Mouse (Mus musculus): Measurements from ENCODE around the gene Otogl. TPM values are rescaled to one million over a fixed set of nuclear protein-coding genes. Genes with fewer than 3 reads are reported as not detected.
A peak's percentile ranks its signal among the peaks of the same experiment; 100 is the strongest.

Otogl gene
- 0.01 and 0.02 TPM in 2 replicates for polyA plus RNA-seq (2015; fragmentation: Nextera tagmentation; extraction: Ambion mirVana)

DNA sequence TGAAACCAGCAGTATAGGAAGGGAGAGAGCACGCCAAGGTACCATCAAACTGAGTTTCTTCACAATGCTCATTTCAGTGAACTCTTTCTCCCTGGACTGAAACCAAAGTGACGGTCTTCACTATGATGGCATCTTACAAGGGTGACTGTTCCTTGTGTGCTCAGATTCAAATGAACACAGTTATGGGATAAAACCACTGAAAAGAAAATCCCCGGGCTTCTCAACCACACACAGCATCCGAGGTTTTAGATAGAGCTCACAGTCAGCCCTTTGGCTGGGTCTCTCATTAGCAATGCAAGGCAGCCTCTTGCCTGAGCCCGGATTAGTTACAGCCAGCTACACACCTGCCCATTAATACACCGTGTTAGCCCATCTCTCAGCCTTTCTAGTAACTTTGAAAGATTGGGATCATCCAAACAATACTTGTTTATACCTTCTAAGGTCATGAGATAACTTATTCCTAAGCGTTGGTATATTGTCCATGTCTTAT, at the start of gene Otogl:
Gene Otogl (minus strand): TSS at position 51 of the 490 bp plus-strand sequence.
- Histone ChIP-seq H3K27ac (no peak within 1 kb of the TSS), H3K36me3 (no peaks in the 10 kb centered on the region), H3K4me2 (no peak within 1 kb of the TSS), H3K4me1 (replicated peaks) (no peaks in the 10 kb centered on the region), H3K4me3 (replicated peaks) (no peak within 1 kb of the TSS), H3K27me3 (no peaks in the 10 kb centered on the region), H3K9me3 (replicated peaks) (no peaks in the 10 kb centered on the region), H3K9ac (no peak within 1 kb of the TSS)
- 47% methylated on average over 7 of the region's 7 CpGs for WGBS (ENCODE audit: insufficient replicate concordance)
- DNase-seq (no peak), ATAC-seq (ENCODE audit: low read depth) (no peak)

DNA sequence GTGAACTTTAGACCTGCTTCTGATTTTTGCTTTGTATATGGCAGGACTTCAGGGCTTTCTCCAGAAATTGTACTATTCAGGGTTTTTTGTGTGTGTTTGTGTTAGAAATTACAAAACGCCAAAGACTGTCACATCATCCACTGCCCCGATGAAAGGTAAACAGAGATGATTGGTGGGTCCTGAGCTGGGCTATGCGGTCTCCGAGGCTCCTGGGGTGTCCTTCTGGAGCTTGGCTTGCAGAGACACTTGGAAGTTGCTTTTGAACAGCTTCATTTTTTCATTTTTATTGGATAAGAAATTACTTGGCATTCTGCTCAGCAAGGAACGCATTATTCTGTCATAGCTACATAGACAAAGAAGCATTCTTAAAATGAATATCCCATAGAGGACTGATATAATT, 44.7 kb upstream of the Otogl start:
- DNase-seq, result no peak
- Histone ChIP-seq H3K4me2 (no peak overlapping the region), H3K9ac (no peak overlapping the region), H3K27ac (no peak overlapping the region), H3K36me3 (no peaks in the 10 kb centered on the region), H3K4me3 (replicated peaks) (no peak overlapping the region), H3K9me3 (replicated peaks) (no peaks in the 10 kb centered on the region), H3K27me3 (no peaks in the 10 kb centered on the region), H3K4me1 (replicated peaks) (no peaks in the 10 kb centered on the region)
- no peak for ATAC-seq (ENCODE audit: low read depth)
- WGBS (ENCODE audit: insufficient replicate concordance), result 82% methylated on average over 5 of the region's 5 CpGs

DNA sequence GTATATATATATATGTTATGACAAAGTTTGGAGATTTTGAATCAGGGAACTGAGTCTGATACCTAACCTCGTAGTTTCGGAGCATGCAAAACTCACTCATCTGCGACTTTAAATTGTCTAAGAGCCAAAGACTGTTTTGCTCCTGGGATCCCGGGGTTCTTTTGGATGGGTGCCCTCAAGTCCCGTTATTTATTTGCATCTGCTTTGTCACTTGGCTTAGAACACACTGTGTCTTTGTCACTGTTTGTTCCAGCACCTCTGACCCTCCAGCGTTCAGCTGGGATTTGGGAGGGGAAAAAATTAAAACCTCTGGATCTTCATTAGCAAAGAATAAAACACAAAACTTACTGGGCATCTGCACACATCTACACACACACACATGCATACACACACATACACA, 42.5 kb upstream of the Otogl start:
- no peaks in the 10 kb centered on the region for H3K36me3 ChIP-seq
- no peak overlapping the region for H3K27ac ChIP-seq
- 78% methylated on average over 6 of the region's 6 CpGs for WGBS (ENCODE audit: insufficient replicate concordance)
- no peak for ATAC-seq (ENCODE audit: low read depth)
- no peaks in the 10 kb centered on the region for H3K9me3 ChIP-seq (replicated peaks)
- H3K4me3 ChIP-seq (replicated peaks), result no peak overlapping the region
- H3K4me1 ChIP-seq (replicated peaks), result no peaks in the 10 kb centered on the region
- no peaks in the 10 kb centered on the region for H3K27me3 ChIP-seq
- H3K4me2 ChIP-seq, result no peak overlapping the region
- no peak overlapping the region for H3K9ac ChIP-seq
- no peak for DNase-seq

DNA sequence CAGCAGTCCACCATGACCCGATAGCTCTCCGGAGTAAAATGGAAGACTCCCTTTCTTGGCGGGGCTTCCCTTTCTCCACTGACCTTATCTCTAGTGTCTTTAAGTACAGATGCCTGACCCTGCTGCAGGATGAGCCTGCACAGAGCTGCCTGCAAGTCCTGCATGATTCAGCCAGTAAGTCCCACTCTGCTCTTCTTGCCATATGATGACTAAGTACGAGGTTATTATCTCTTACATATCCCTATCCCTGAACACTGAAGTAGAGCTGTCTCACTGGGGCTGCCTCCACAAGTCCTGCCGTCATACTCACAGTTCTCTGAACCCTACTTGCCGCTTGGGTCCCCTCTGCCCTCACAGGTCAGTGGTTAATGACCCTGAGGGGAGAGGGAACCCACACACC, 39.7 kb upstream of the Otogl start:
- WGBS (ENCODE audit: insufficient replicate concordance), result 60% methylated on average over 6 of the region's 6 CpGs
- no peaks in the 10 kb centered on the region for H3K27me3 ChIP-seq
- DNase-seq (no peak), ATAC-seq (ENCODE audit: low read depth) (0 out of 2 replicates have a peak, but pooled peaks have one; percentile 10)
- H3K4me1 ChIP-seq (replicated peaks), result no peaks in the 10 kb centered on the region
- H3K9ac ChIP-seq, result no peak overlapping the region
- H3K9me3 ChIP-seq (replicated peaks), result no peaks in the 10 kb centered on the region
- no peak overlapping the region for H3K4me2 ChIP-seq
- H3K36me3 ChIP-seq, result no peaks in the 10 kb centered on the region
- H3K4me3 ChIP-seq (replicated peaks), result no peak overlapping the region
- H3K27ac ChIP-seq, result no peak overlapping the region

DNA sequence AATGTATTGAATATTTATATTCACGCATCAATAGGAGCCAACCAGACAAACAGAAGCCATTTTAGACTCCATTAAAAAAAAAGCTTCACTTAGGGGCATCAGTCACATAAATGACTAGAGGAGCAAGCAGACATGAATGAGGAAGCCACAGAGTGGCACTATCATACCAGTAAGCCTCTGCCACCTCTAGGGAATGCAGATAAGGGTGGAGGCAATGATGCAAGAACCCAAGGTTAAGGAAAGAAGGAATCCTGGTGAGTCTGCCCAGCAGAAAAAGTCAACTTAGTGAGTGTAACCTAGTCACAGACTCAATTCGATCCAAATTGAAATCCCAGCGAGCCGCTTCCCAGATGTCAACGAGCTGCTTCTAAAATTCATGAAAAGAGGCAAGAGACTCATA, 38.0 kb upstream of the Otogl start:
- WGBS (ENCODE audit: insufficient replicate concordance), result 72% methylated on average over 5 of the region's 5 CpGs
- Histone ChIP-seq H3K4me3 (replicated peaks) (no peak overlapping the region), H3K27me3 (no peaks in the 10 kb centered on the region), H3K4me2 (no peak overlapping the region), H3K9me3 (replicated peaks) (no peaks in the 10 kb centered on the region), H3K9ac (no peak overlapping the region), H3K27ac (no peak overlapping the region), H3K36me3 (no peaks in the 10 kb centered on the region), H3K4me1 (replicated peaks) (no peaks in the 10 kb centered on the region)
- peak; percentile 41; the same call in 1 of the 2 replicates for ATAC-seq (ENCODE audit: low read depth)
- DNase-seq, result no peak

DNA sequence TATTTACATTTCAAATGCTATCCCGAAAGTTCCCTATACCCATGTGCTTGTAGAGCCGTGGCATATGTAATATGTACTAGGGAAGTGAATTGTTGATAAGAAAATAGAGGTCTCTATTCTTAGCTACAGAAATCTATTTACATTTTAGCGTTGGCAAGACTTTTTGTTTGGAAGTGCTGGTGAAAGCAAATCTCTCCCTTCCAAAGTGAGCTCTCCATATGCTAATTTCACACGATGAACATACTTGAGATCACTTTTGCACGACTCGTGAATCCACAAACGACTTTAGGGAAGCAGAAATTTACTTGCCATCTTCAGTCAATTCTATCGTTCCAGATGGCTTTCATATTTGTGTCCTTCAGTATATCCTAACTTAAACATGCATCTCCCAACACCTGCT, 36.7 kb upstream of the Otogl start:
- no peak for DNase-seq
- WGBS (ENCODE audit: insufficient replicate concordance), result 45% methylated on average over 8 of the region's 8 CpGs

DNA sequence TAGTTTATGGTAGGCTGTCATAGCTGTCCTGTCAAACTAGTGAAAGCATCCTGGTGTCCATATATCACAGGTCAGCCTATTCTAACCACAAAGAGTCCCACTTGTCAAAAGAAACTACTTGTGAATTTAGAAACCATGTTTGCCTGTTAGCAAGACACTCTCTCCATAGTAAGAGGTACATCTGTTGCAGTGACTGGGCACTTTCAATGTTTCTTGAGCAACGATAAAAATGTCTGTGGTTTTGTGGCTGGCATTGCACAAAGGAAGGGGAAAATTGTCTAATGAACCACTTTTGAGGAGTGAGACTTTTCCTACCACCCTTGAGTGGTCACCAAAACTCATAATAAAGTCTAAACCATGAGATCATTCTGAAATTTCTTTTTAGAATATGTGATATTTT, 36.1 kb upstream of the Otogl start:
- no peaks in the 10 kb centered on the region for H3K4me1 ChIP-seq (replicated peaks)
- no peak overlapping the region for H3K4me3 ChIP-seq (replicated peaks)
- no peaks in the 10 kb centered on the region for H3K9me3 ChIP-seq (replicated peaks)
- no peaks in the 10 kb centered on the region for H3K36me3 ChIP-seq
- H3K27ac ChIP-seq, result no peak overlapping the region
- whole genome bisulfite sequencing (ENCODE audit: insufficient replicate concordance), result 13% methylated on average over 1 of the region's 1 CpGs
- ATAC-seq (ENCODE audit: low read depth) (peak; percentile 18; the same call in 1 of the 2 replicates), DNase-seq (no peak)
- H3K4me2 ChIP-seq, result no peak overlapping the region
- no peak overlapping the region for H3K9ac ChIP-seq
- no peaks in the 10 kb centered on the region for H3K27me3 ChIP-seq

More for the DNA sequence above, 36.7 kb upstream of the Otogl start:
- H3K27ac ChIP-seq, result no peak overlapping the region
- no peaks in the 10 kb centered on the region for H3K27me3 ChIP-seq
- no peaks in the 10 kb centered on the region for H3K36me3 ChIP-seq
- H3K9me3 ChIP-seq (replicated peaks), result no peaks in the 10 kb centered on the region
- no peak overlapping the region for H3K9ac ChIP-seq
- no peak overlapping the region for H3K4me2 ChIP-seq
- H3K4me1 ChIP-seq (replicated peaks), result no peaks in the 10 kb centered on the region
- H3K4me3 ChIP-seq (replicated peaks), result no peak overlapping the region
- no peak for ATAC-seq (ENCODE audit: low read depth)

DNA sequence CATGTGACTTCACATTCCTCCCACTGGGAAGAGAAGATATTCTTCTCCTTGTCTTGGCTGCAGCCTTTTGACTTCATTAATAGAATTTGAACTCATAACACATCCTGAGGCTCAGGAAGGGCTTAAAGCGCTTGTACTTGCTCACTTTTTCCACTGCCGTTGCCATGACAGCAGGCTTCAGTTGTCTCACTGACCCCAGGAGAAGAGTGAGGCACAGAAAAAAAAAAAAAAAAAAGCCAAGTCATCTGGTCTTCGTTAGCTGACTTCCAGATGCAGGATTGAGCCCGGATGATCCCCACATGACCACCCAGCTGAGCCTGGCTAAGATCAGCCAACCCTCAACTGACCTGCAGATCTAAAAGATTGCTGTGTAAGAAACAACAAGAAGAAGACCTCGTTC, 34.4 kb upstream of the Otogl start:
- no peaks in the 10 kb centered on the region for H3K4me1 ChIP-seq (replicated peaks)
- H3K9ac ChIP-seq, result no peak overlapping the region
- no peak for ATAC-seq (ENCODE audit: low read depth)
- no peak overlapping the region for H3K4me2 ChIP-seq
- DNase-seq, result no peak
- no peaks in the 10 kb centered on the region for H3K36me3 ChIP-seq
- H3K4me3 ChIP-seq (replicated peaks), result no peak overlapping the region
- no peaks in the 10 kb centered on the region for H3K27me3 ChIP-seq
- no peaks in the 10 kb centered on the region for H3K9me3 ChIP-seq (replicated peaks)
- H3K27ac ChIP-seq, result no peak overlapping the region
- 36% methylated on average over 5 of the region's 5 CpGs for WGBS (ENCODE audit: insufficient replicate concordance)

DNA sequence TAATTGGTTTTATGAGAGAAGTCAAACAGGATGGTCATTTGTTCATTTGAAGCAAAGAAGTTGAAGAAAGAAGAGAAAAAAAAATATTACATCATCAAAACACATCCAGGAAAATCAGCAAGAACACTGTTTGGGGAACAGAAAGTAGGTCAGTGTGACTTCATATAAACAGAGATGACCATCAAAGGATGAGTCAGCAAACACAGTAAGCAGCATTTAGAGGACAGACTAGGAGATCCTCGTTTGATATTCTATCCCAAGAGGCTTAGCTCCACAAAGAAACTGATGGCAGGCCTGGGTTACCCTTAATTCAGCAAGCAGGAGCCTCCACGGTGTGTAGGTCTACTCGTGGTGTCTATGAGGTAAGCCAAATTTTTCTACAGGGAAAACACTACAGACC, 31.9 kb upstream of the Otogl start:
- Histone ChIP-seq H3K27me3 (no peaks in the 10 kb centered on the region), H3K4me1 (replicated peaks) (no peaks in the 10 kb centered on the region), H3K27ac (no peak overlapping the region), H3K36me3 (no peaks in the 10 kb centered on the region), H3K4me2 (no peak overlapping the region), H3K4me3 (replicated peaks) (no peak overlapping the region), H3K9me3 (replicated peaks) (no peaks in the 10 kb centered on the region), H3K9ac (no peak overlapping the region)
- DNase-seq (no peak), ATAC-seq (ENCODE audit: low read depth) (no peak)
- 45% methylated on average over 3 of the region's 3 CpGs for WGBS (ENCODE audit: insufficient replicate concordance)

DNA sequence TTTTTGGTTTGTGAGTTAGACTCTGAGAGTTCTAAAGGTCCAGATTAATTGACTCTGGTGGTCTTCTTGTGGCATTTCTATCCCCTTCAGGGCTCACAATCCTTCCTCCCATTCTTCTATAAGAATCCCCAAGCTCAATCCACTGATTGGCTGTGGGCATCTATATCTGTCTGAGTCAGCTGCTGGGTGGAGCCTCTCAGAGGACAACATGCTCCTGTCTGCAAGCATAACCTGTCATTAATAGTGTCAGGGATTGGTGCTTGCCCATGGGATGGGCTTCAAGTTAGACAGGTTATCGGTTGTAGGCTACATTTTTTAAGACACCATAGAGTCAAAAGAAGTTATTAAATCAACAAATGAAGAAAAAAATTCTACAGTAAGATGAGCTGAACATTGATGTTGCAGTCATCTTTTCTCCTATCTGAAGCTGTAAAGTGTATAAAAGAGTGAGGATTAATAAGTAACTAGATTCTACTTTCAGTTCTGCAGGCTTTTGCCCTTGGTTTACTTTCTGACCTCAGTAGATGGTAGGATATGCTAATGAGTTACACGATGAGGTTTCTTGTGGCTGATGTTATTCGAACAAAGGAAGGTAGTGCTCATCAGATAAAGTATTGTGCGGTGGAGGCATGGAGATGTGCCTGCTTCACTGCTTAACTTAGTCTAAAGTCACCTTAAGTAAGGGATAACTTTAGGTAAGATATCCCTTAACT, 29.4 kb upstream of the Otogl start:
- Histone ChIP-seq H3K4me3 (replicated peaks) (no peak overlapping the region), H3K27me3 (no peaks in the 10 kb centered on the region), H3K4me1 (replicated peaks) (no peaks in the 10 kb centered on the region), H3K27ac (no peak overlapping the region), H3K4me2 (no peak overlapping the region), H3K36me3 (no peaks in the 10 kb centered on the region), H3K9me3 (replicated peaks) (no peaks in the 10 kb centered on the region), H3K9ac (no peak overlapping the region)
- DNase-seq (no peak), ATAC-seq (ENCODE audit: low read depth) (no peak)
- WGBS (ENCODE audit: insufficient replicate concordance), result 40% methylated on average over 4 of the region's 4 CpGs

DNA sequence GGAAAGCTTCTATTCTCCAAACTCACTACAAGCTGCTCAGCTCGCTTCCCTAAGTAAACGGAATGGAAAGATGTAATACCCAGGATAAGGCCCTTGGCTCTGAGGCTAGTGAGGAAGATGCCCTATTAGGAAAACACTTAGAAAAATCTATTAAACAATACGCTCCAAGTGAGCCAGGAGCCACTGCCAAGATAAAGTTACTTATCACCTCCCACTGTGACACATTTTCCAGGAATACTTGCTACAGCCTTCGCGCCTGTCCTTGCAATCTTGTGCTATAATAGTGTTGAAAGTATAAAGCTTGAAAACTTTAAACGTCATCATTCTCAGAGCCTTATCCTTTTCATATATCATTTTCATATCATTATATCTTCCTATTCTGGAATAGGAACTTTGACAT, 28.4 kb upstream of the Otogl start:
- H3K27me3 ChIP-seq, result no peaks in the 10 kb centered on the region
- H3K36me3 ChIP-seq, result no peaks in the 10 kb centered on the region
- ATAC-seq (ENCODE audit: low read depth), result no peak
- no peaks in the 10 kb centered on the region for H3K9me3 ChIP-seq (replicated peaks)
- no peaks in the 10 kb centered on the region for H3K4me1 ChIP-seq (replicated peaks)
- H3K27ac ChIP-seq, result no peak overlapping the region
- no peak for DNase-seq
- 65% methylated on average over 6 of the region's 6 CpGs for WGBS (ENCODE audit: insufficient replicate concordance)
- no peak overlapping the region for H3K4me3 ChIP-seq (replicated peaks)
- no peak overlapping the region for H3K4me2 ChIP-seq
- no peak overlapping the region for H3K9ac ChIP-seq

DNA sequence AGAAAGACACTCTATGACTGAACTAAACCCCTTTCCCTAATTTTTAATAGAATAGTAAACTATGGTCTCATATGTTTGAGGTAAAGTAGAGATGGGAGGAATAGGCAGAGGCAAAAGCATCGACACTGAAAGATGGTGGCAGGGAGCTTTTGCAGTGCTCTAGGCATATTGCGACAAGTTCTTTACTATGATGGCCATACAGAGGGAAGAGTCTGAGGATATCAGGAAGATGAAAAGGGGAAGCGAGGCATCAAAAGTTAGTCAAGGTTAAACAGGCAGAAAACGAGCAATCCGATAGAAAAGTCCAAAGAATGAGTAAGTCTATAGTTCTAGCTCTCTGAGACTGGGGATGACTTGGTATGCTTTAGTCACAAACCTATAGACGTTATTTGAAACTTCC, 27.9 kb upstream of the Otogl start:
- Histone ChIP-seq H3K36me3 (no peaks in the 10 kb centered on the region), H3K4me3 (replicated peaks) (no peak overlapping the region), H3K4me1 (replicated peaks) (no peaks in the 10 kb centered on the region), H3K27ac (no peak overlapping the region), H3K9ac (no peak overlapping the region), H3K9me3 (replicated peaks) (no peaks in the 10 kb centered on the region), H3K27me3 (no peaks in the 10 kb centered on the region), H3K4me2 (no peak overlapping the region)
- WGBS (ENCODE audit: insufficient replicate concordance), result 68% methylated on average over 6 of the region's 6 CpGs
- ATAC-seq (ENCODE audit: low read depth), result no peak
- no peak for DNase-seq

Measured in liver, embryonic 13.5 days (tissue).